Mouse (Mus musculus) Patski (cell line): ENCODE results near the gene Acsl5. TPM values are rescaled to one million over a fixed set of nuclear protein-coding genes. Genes with fewer than 3 reads are reported as not detected.

Experiments used
- ATAC-seq: fragments of 100-300 bp; one replicate; pipeline ENCODE4 v1.8.0; 2021
- CTCF ChIA-PET: fragments of 350-600 bp; sonication (Branson Sonifier 250); formaldehyde crosslinking; loops from one replicate; lab custom pipeline; 2022; ENCODE audit warnings: inconsistent platforms; lab: Charles Lee
- POLR2A ChIA-PET: fragments of 350-600 bp; sonication (Branson Sonifier 250); formaldehyde crosslinking; loops from one replicate; lab custom pipeline; 2022; ENCODE audit warnings: antibody characterized with exemption, inconsistent platforms; lab: Charles Lee
- DNase-seq: peaks from one replicate; pipeline ENCODE4 v3.0.0-alpha.2; 2011; ENCODE audit warnings: low read depth, low spot score
- H3K27me3 ChIP-seq: fragments of 371-371 bp; one replicate; pipeline ENCODE4 v1.5.1; 2021
- CTCF ChIP-seq: fragments of 100-300 bp; IDR thresholded peaks from one replicate; pipeline ENCODE4 v1.5.1; 2021
- in situ Hi-C: fragments of 300-500 bp; cut with MboI; formaldehyde crosslinking; loops from 3 replicates; pipeline ENCODE4 v1.11.1; 2018; ENCODE audit warnings: low pct_unique_long_range_greater_than_20kb, mixed read lengths
- polyA plus RNA-seq: library from polyadenylated mRNA; unstranded; gene quantifications from one replicate; pipeline ENCODE4 v1.2.3, GENCODE M21; 2021

Acsl5 gene
- polyA plus RNA-seq, 1 experiment from 2014 or later = 143 TPM

- H3K27me3 ChIP-seq = no peaks in the 10 kb centered on the region
- ChIA-PET POLR2A (interaction anchor here (1.2 kb wide), 1 partner anchor 14 kb away, joined by 4 read pairs; no protein-coding TSS in a partner anchor), CTCF (interaction anchor here (2.8 kb wide), 1 partner anchor 16 kb away, joined by 9 read pairs; no protein-coding TSS in a partner anchor)
- no peak for DNase-seq
- no peak for ATAC-seq
- in situ Hi-C loops = no loop called here
- TF ChIP-seq CTCF = no peak
These were observed 17.3 kb downstream of the Acsl5 start for GRCm38 (mm10) chr19:55269051-55269450.

- TF ChIP-seq CTCF = no peak
- no peak for ATAC-seq
- in situ Hi-C loops = no loop called here
- ChIA-PET POLR2A (no interaction called here), CTCF (interaction anchor here (2.8 kb wide), 1 partner anchor 13 kb away, joined by 9 read pairs; no protein-coding TSS in a partner anchor)
- DNase-seq = no peak
- H3K27me3 ChIP-seq = no peaks in the 10 kb centered on the region
These were observed 19.7 kb downstream of the Acsl5 start for GRCm38 (mm10) chr19:55271448-55271847.

- in situ Hi-C loops = no loop called here
- no peak for TF ChIP-seq CTCF
- CTCF ChIA-PET = interaction anchor here (0.9 kb wide), 1 partner anchor 9 kb away, joined by 3 read pairs; no protein-coding TSS in a partner anchor
These were observed 21.6 kb downstream of the Acsl5 start for GRCm38 (mm10) chr19:55273340-55273739.

DNA sequence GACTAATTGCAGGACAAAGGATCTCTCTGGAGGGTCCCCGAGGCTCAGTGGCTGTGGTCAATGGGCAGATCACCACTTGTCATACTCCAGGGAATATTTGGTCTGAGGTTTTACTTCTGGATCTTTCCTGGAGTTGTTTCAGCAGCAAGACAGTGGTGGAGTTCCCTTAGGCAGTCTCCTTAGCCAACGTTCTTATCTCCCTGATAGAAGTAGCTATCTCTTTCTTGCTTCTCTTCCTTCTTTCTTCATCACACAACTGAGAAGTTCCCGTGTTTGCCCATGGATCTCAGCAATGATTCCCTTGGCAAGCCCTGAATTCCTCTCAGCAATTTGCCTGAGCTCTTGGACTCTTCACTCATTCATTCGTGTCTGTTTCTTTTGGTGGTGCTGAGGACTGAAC is 24.4 kb downstream of the Acsl5 start:
- CTCF ChIA-PET = interaction anchor here (1.4 kb wide), 1 partner anchor 16 kb away, joined by 4 read pairs; no protein-coding TSS in a partner anchor
- H3K27me3 ChIP-seq = no peaks in the 10 kb centered on the region
- DNase-seq (no peak), ATAC-seq (no peak)
- POLR2A ChIA-PET = interaction anchor here (0.6 kb wide), 1 partner anchor 24 kb away, joined by 3 read pairs; the partner anchor contains the start of gene Acsl5
- no peak for TF ChIP-seq CTCF
- in situ Hi-C loops = no loop called here

More at GRCm38 (mm10) chr19:55273340-55273739, 21.6 kb downstream of the Acsl5 start:
- DNase-seq (no peak), ATAC-seq (no peak)
- H3K27me3 ChIP-seq = no peaks in the 10 kb centered on the region
- POLR2A ChIA-PET = no interaction called here

DNA sequence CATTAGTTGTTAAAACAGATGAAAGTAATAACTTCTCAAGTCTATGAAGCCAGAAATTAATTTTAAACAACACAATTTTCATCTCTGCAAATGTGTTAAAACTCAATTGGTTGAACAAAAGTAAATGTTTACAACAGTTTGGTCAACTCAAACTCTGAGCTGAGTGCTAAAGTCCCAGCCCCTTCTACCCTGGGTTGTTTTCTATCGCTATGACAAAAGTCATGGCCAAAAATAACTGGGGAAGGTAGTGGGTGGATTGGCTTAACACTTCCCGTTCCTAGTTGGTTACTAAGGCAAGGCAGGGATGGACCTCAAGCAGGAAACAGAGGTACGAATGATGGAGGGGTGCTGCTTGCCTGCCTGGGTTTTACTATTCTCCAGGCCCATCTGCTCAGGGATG is 25.0 kb downstream of the Acsl5 start:
- ATAC-seq = no peak
- TF ChIP-seq CTCF = no peak
- in situ Hi-C loops = no loop called here
- no peak for DNase-seq
- ChIA-PET POLR2A (no interaction called here), CTCF (interaction anchor here (1.4 kb wide), 2 partner anchors 17 to 31 kb away, joined by 3 to 4 read pairs; no protein-coding TSS in a partner anchor)
- no peaks in the 10 kb centered on the region for H3K27me3 ChIP-seq

DNA sequence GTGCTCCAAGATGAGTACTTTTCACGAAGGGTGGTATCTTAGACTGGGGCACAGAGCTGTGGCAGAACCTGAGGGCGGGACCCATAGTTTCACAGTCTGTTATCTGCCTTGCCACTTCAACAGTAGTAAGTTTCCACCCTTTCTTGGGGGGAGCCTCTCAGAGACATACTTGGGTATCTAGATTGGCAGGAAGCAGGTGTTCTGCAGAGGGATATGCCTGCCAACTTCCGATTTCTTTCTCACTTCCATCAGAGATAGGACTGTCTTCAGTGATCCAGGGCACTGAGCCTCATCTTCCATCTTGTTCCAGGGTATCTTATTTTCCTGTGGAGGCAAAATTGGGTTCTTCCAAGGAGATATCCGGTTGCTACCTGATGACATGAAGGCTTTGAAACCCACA is 32.4 kb downstream of the Acsl5 start:
- H3K27me3 ChIP-seq = no peaks in the 10 kb centered on the region
- in situ Hi-C loops = no loop called here
- POLR2A ChIA-PET = no interaction called here
- no peak for TF ChIP-seq CTCF
- no peak for ATAC-seq
- CTCF ChIA-PET = interaction anchor here (1.3 to 2.4 kb wide), 2 partner anchors 14 to 23 kb away, joined by 3 to 9 read pairs; no protein-coding TSS in a partner anchor
- DNase-seq = no peak

- no peak for DNase-seq
- H3K27me3 ChIP-seq = no peaks in the 10 kb centered on the region
- in situ Hi-C loops = no loop called here
- POLR2A ChIA-PET = no interaction called here
- TF ChIP-seq CTCF = no peak
- CTCF ChIA-PET = interaction anchor here (0.9 to 2.4 kb wide), 2 partner anchors 16 to 55 kb away, joined by 3 to 9 read pairs; no protein-coding TSS in a partner anchor
- ATAC-seq = no peak
These were observed 34.3 kb downstream of the Acsl5 start for GRCm38 (mm10) chr19:55286034-55286433.

DNA sequence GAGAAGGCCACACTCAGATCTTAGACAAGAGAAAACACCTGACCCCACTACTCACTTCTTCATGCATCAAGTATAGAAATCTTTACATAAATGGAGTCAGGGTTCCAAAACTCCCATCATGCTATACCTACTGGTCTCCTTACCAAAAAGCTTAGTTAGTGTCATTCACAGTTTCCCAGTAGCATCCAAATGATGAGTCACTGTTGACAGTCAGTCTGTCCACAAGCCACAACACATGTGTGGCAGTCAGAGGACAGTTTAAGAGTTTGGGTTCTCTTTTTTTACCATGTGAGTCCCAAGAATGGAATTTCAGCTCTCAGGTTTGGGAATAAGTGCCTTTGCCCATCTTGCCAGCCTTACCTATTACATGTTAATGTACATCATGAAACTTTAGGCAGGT is 37.2 kb downstream of the Acsl5 start:
- CTCF ChIA-PET = no interaction called here
- no peak for TF ChIP-seq CTCF
- no peak for ATAC-seq
- no peak for DNase-seq
- in situ Hi-C loops = no loop called here
- H3K27me3 ChIP-seq = no peaks in the 10 kb centered on the region
- POLR2A ChIA-PET = no interaction called here

DNA sequence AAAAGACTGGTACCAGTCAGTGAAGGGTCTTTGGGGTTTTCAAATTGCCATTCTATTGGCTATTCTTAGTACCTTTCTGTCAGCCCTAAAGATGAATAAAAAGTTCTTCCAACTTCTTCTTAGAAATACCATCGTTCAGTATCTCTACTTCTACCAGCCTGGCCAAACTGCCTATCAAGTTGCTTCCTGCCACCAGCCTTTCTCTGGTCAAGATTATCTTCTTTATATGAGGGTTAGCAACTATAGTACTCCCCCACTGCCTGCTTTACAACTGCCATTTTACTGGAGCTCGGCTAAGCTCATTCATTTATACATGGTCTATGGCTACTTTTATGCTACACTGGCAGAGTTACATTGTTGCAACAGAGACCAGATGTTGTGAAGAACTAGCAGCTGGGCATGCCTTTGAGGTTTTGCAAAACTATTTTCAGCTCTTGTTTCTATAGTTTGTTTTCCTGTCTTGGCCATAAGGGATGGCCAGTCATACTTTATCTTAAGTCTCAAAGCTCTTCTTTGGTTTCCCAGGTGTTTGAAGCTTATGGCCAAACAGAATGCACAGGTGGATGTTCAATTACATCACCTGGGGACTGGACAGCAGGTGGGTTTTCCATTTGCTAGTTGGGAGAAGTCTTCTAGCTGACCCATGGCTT is 39.0 kb downstream of the Acsl5 start:
- DNase-seq = no peak
- no peaks in the 10 kb centered on the region for H3K27me3 ChIP-seq
- ATAC-seq = no peak
- no peak for TF ChIP-seq CTCF
- in situ Hi-C loops = no loop called here
- POLR2A ChIA-PET = interaction anchor here (1.5 kb wide), 1 partner anchor 11 kb away, joined by 3 read pairs; no protein-coding TSS in a partner anchor
- CTCF ChIA-PET = interaction anchor here (1.0 to 2.0 kb wide), 6 partner anchors 9 to 82 kb away, joined by 3 to 14 read pairs (median 3); no protein-coding TSS in a partner anchor

DNA sequence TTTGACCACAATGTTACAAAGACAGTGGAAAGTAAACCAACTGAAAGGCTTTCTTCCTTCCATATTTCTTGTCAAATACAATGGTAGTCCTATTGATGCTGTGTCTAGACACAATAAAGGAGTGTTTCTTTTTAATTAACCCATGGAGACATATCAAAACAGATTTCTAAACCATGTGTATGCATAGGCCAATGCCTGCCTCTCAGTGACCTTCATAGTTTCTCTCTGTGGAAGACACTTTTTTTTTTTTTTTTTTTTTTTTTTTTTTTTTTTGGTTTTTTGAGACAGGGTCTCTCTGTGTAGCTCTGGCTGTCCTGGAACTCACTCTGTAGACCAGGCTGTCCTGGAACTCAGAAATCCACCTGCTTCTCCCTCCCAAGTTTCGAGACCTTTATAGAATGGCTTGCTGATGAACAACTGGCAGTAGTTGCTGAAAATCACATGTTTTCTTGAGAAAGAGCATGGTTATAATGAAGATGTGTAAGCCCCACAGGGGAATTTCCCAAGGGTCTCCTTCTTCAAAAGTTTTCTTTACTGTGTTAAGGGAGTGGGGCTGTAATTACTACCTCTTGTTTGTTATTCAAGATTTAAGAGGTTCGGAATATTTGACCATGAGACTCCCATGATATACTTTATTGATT is 40.6 kb downstream of the Acsl5 start:
- CTCF ChIA-PET = interaction anchor here (1.3 to 2.0 kb wide), 4 partner anchors 10 to 83 kb away, joined by 3 to 14 read pairs (median 4); no protein-coding TSS in a partner anchor
- in situ Hi-C loops = no loop called here
- POLR2A ChIA-PET = interaction anchor here (0.6 to 0.9 kb wide), 2 partner anchors 73 kb away, joined by 3 read pairs; no protein-coding TSS in a partner anchor
- no peak for ATAC-seq
- no peak for DNase-seq
- TF ChIP-seq CTCF = no peak
- no peaks in the 10 kb centered on the region for H3K27me3 ChIP-seq
